Mouse (Mus musculus): Measurements from ENCODE around the gene D630003M21Rik.

GRCm38 (mm10) chr2:158154641-158155040, 74.4 kb downstream of the D630003M21Rik start:
- no peak for TF ChIP-seq TAL1 (conservative IDR thresholded peaks at IDR 0.05; ENCODE audit: low read depth, low read length)
- no peak for TF ChIP-seq CTCF (IDR thresholded peaks at IDR 0.05; ENCODE audit: low read depth, low read length)
- TF ChIP-seq GATA1 (IDR thresholded peaks at IDR 0.05; ENCODE audit: borderline replicate concordance, low read length), result no peak

All from G1E (cell line).